Mouse (Mus musculus): ENCODE measurements around the gene Vamp2. TPM values are rescaled to one million over a fixed set of nuclear protein-coding genes. Genes with fewer than 3 reads are reported as not detected.

Gene Vamp2
- polyA plus RNA-seq, 1 experiment from 2014 or later: 107 TPM

DNA sequence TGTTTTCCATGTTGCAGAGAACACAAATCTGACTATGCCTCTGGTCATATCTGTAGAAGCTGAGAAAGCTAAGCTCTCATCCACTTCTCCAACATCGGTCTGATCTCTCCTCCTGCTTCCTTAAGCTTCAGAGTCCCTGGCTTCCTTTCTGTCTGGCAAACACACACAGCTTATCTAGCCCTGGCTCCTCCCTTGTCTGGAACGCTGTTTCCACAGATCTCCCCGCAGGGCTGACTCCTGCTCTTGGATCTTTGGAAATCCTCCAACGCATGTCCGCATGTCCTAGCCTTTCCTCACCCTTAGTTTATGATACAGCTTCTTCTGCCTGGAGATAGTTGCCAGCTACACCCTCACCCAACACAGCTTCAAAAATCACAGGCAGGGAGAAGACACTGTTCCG, 20.7 kb upstream of the Vamp2 start:
- H3K9me3 ChIP-seq (ENCODE audit: control insufficient read depth, low read depth, low read length): no peaks in the 10 kb centered on the region
- H3K27me3 ChIP-seq (ENCODE audit: control insufficient read depth, insufficient read depth, low read length): no peaks in the 10 kb centered on the region
- peaks cover 17% of the 10 kb centered on the region for H3K4me1 ChIP-seq (ENCODE audit: control insufficient read depth, insufficient read depth, low read length)
- no peaks in the 10 kb centered on the region for H3K36me3 ChIP-seq (ENCODE audit: control insufficient read depth, insufficient read depth, low read length)
- ATAC-seq (ENCODE audit: insufficient number of reproducible peaks, insufficient read depth, low FRiP score, low read depth): no peak
- H3K4me2 ChIP-seq (replicated peaks; ENCODE audit: low read depth, low read length): no peak overlapping the region
- H3K4me3 ChIP-seq (ENCODE audit: low read depth, low read length): no peak overlapping the region
- WGBS: 45% methylated on average over 6 of the region's 6 CpGs
- no peak overlapping the region for H3K9ac ChIP-seq (replicated peaks; ENCODE audit: low read depth, low read length)
- H3K27ac ChIP-seq (ENCODE audit: low read length): no peak overlapping the region

DNA sequence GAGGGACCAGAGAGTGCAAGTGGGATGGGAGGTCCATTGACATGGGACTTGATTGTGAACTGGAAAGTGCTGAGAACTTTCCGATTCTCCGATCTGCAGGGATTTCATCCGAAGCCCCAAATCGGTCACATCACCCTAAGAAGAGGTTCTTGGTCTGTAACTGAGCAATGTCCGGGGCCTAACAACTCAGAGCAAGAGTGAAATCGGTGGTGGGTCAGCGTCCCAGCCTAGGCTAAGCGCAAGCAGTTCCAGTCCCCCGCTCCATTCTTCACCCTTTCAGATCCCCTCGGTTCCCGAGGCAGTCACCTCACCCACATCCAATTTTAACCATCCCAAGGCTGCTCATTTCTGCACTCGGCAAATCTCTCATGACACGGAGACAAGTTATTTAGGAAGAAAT, 18.2 kb upstream of the Vamp2 start:
- under 1% methylated on average over 13 of the region's 13 CpGs for WGBS
- Histone ChIP-seq H3K27me3 (ENCODE audit: control insufficient read depth, insufficient read depth, low read length) (no peaks in the 10 kb centered on the region), H3K36me3 (ENCODE audit: control insufficient read depth, insufficient read depth, low read length) (no peaks in the 10 kb centered on the region)

DNA sequence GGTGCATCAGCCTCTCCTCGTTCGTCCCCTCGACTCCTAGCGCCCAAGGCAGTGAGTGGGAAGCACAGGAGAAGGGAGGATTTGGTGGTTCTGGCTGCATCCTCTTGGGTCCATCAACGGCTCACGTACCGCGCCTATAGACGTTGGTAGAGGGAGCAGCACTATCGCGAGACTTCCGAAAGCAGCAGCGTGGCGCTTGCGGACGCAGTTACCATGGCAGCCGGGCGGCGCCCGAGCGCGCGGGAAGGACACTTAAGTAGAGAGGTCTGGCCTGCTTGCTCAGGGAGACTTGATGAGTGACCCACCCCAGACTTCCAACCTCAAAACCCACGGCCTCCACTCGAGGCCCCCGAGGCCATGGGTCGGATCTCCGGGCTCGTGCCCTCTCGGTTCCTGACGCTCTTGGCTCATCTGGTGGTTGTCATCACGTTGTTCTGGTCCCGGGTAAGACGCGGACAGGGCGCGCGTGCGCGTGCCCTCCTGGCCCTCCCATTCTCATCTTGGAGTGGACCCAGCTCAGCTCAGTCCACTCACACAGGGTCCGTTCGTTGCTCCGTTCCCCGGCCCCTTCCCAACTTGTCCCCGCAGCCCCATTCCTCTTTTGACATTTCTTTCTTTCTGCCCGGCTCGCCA, 17.6 kb upstream of the Vamp2 start, which contains the start of gene Tmem107:
Tmem107 (plus strand) TSS at position 217 of the 633 bp plus-strand sequence.
- Histone ChIP-seq H3K9me3 (ENCODE audit: control insufficient read depth, low read depth, low read length) (no peaks in the 10 kb centered on the region), H3K27ac (ENCODE audit: low read length) (peak within 1 kb of the TSS; percentile 95), H3K4me1 (ENCODE audit: control insufficient read depth, insufficient read depth, low read length) (peaks cover 21% of the 10 kb centered on the region), H3K9ac (replicated peaks; ENCODE audit: low read depth, low read length) (peak within 1 kb of the TSS; percentile 70), H3K27me3 (ENCODE audit: control insufficient read depth, insufficient read depth, low read length) (no peaks in the 10 kb centered on the region), H3K4me2 (replicated peaks; ENCODE audit: low read depth, low read length) (peak within 1 kb of the TSS; percentile 52), H3K4me3 (ENCODE audit: low read depth, low read length) (peak within 1 kb of the TSS; percentile 60), H3K36me3 (ENCODE audit: control insufficient read depth, insufficient read depth, low read length) (no peaks in the 10 kb centered on the region)
- ATAC-seq (ENCODE audit: insufficient number of reproducible peaks, insufficient read depth, low FRiP score, low read depth): peak; percentile 93
- WGBS: under 1% methylated on average over 47 of the region's 47 CpGs

More for the DNA sequence above, 18.2 kb upstream of the Vamp2 start:
- Histone ChIP-seq H3K27ac (ENCODE audit: low read length) (peak overlapping the region; percentile 95), H3K4me1 (ENCODE audit: control insufficient read depth, insufficient read depth, low read length) (peaks cover 21% of the 10 kb centered on the region), H3K9ac (replicated peaks; ENCODE audit: low read depth, low read length) (peak overlapping the region; percentile 70), H3K4me3 (ENCODE audit: low read depth, low read length) (peak overlapping the region; percentile 60), H3K4me2 (replicated peaks; ENCODE audit: low read depth, low read length) (peak overlapping the region; percentile 52), H3K9me3 (ENCODE audit: control insufficient read depth, low read depth, low read length) (no peaks in the 10 kb centered on the region)
- ATAC-seq (ENCODE audit: insufficient number of reproducible peaks, insufficient read depth, low FRiP score, low read depth): no peak

DNA sequence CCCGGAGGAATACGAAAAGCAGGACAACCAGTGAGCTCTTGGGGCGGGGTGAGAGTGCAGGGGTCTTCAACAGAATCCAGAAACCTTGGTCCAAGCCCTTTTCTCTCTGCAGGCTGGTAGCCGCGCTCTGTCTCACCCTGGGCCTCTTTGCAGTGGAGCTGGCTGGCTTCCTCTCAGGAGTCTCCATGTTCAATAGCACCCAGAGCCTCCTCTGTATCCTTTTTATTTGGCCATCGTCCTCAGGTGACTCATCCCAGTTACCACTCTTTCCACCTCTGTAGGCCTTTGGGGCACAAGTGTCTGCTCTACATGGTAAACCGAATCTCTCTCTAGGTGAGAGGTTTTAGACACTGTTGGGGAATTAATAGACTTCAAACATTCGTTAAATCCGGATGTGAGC, 17.0 kb upstream of the Vamp2 start:
- no peaks in the 10 kb centered on the region for H3K27me3 ChIP-seq (ENCODE audit: control insufficient read depth, insufficient read depth, low read length)
- WGBS: 22% methylated on average over 9 of the region's 9 CpGs
- peaks cover 21% of the 10 kb centered on the region for H3K4me1 ChIP-seq (ENCODE audit: control insufficient read depth, insufficient read depth, low read length)
- H3K27ac ChIP-seq (ENCODE audit: low read length): peak overlapping the region; percentile 95; the same call in 1 of the 2 replicates
- no peaks in the 10 kb centered on the region for H3K36me3 ChIP-seq (ENCODE audit: control insufficient read depth, insufficient read depth, low read length)
- peak overlapping the region; percentile 52 for H3K4me2 ChIP-seq (replicated peaks; ENCODE audit: low read depth, low read length)
- no peaks in the 10 kb centered on the region for H3K9me3 ChIP-seq (ENCODE audit: control insufficient read depth, low read depth, low read length)
- peak overlapping the region; percentile 70; the same call in 1 of the 2 replicates for H3K9ac ChIP-seq (replicated peaks; ENCODE audit: low read depth, low read length)
- peak overlapping the region; percentile 60 for H3K4me3 ChIP-seq (ENCODE audit: low read depth, low read length)
- no peak for ATAC-seq (ENCODE audit: insufficient number of reproducible peaks, insufficient read depth, low FRiP score, low read depth)

DNA sequence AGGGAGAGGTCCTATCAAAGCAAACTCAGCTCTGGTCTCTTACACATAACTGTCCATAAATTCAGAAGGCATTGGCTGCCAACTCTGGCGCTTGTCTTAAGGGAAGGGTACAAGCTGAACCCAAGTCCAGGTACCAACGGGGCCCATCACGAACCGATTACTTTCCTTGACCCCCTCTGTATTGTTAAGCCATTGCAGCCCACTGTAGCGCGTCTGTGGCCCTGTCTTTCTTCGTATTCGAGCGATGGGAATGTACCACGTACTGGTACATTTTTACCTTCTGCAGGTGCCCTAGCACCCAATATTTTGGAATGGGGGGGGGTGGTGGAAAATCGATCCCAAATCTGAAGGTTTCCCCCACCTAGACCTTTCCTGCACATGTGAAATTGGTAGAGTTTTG, 16.1 kb upstream of the Vamp2 start:
- Histone ChIP-seq H3K27me3 (ENCODE audit: control insufficient read depth, insufficient read depth, low read length) (no peaks in the 10 kb centered on the region), H3K9me3 (ENCODE audit: control insufficient read depth, low read depth, low read length) (no peaks in the 10 kb centered on the region), H3K27ac (ENCODE audit: low read length) (peak overlapping the region; percentile 96), H3K36me3 (ENCODE audit: control insufficient read depth, insufficient read depth, low read length) (no peaks in the 10 kb centered on the region), H3K9ac (replicated peaks; ENCODE audit: low read depth, low read length) (no peak overlapping the region; the same call in 1 of the 2 replicates), H3K4me1 (ENCODE audit: control insufficient read depth, insufficient read depth, low read length) (peaks cover 21% of the 10 kb centered on the region), H3K4me3 (ENCODE audit: low read depth, low read length) (peak overlapping the region; percentile 24; the same call in 1 of the 2 replicates), H3K4me2 (replicated peaks; ENCODE audit: low read depth, low read length) (peak overlapping the region; percentile 45; the same call in 1 of the 2 replicates)
- WGBS: 77% methylated on average over 11 of the region's 11 CpGs
- ATAC-seq (ENCODE audit: insufficient number of reproducible peaks, insufficient read depth, low FRiP score, low read depth): no peak

DNA sequence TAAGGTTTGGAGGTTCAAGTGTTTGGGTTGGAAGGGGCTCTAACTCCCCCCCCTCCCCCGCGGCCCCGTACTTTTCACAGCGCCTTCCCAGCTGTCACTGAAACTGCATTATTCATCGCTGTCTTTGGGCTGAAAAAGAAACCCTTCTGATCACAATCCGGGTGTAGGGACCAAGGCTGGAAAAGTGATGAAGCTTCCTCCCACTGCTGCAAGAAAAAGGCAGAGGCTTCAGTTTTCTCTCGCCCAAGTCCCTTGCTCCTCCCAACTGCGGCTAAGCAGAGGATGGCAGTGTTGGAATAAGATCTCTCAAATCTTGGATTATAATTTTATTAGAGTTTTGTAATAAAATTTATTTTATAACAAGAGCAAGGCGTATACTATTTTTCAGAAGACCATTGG, 15.6 kb upstream of the Vamp2 start:
- no peak for ATAC-seq (ENCODE audit: insufficient number of reproducible peaks, insufficient read depth, low FRiP score, low read depth)
- Histone ChIP-seq H3K4me2 (replicated peaks; ENCODE audit: low read depth, low read length) (peak overlapping the region; percentile 45), H3K4me3 (ENCODE audit: low read depth, low read length) (peak overlapping the region; percentile 24), H3K9me3 (ENCODE audit: control insufficient read depth, low read depth, low read length) (no peaks in the 10 kb centered on the region), H3K36me3 (ENCODE audit: control insufficient read depth, insufficient read depth, low read length) (no peaks in the 10 kb centered on the region), H3K27me3 (ENCODE audit: control insufficient read depth, insufficient read depth, low read length) (no peaks in the 10 kb centered on the region), H3K4me1 (ENCODE audit: control insufficient read depth, insufficient read depth, low read length) (peaks cover 19% of the 10 kb centered on the region), H3K9ac (replicated peaks; ENCODE audit: low read depth, low read length) (no peak overlapping the region; the same call in 1 of the 2 replicates), H3K27ac (ENCODE audit: low read length) (peak overlapping the region; percentile 96)
- 3% methylated on average over 9 of the region's 9 CpGs for WGBS

DNA sequence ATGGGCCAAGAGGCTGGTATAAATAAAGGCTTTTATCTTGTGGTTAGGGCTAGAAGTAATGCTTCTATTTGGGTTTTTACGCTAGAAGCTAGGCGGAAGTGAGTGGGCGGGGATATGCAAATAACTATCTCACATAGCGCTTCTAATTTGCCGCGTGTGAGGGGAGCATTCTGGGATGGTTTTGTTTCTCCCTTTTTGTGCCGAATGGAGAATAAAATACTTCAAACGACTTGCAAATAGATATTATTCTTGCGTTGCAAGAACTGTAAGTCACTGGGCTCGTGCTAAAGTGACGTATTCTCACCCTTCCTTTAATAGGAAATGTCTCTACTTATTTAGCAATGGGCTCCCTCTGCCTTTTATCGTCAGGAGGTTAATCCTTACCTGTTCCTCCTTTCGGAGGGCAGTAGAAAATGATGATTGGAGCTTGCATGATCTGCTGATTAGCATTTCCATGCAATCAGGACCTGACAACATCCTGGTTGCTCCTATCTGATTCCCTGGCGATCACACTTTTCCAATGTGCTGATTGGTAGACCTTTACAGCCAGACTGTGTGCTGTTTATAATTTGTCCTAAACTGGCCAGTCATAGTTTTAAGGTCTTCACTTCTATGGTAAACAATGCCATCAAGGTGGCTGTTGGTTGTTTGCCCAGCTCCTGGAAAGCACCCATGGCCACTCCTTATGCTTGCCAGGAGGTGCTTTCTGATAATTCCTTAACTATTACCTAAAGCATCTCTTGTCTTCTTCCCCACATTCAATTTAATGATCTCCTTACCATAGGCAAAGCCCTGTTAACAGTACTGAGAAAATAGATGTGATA, 15.0 kb upstream of the Vamp2 start:
- peak overlapping the region; percentile 96 for H3K27ac ChIP-seq (ENCODE audit: low read length)
- H3K36me3 ChIP-seq (ENCODE audit: control insufficient read depth, insufficient read depth, low read length): no peaks in the 10 kb centered on the region
- H3K4me1 ChIP-seq (ENCODE audit: control insufficient read depth, insufficient read depth, low read length): peaks cover 18% of the 10 kb centered on the region
- peak overlapping the region; percentile 39; the same call in 1 of the 2 replicates for H3K9ac ChIP-seq (replicated peaks; ENCODE audit: low read depth, low read length)
- H3K4me3 ChIP-seq (ENCODE audit: low read depth, low read length): peak overlapping the region; percentile 24
- no peaks in the 10 kb centered on the region for H3K9me3 ChIP-seq (ENCODE audit: control insufficient read depth, low read depth, low read length)
- under 1% methylated on average over 14 of the region's 14 CpGs for whole genome bisulfite sequencing
- peak overlapping the region; percentile 45 for H3K4me2 ChIP-seq (replicated peaks; ENCODE audit: low read depth, low read length)
- no peaks in the 10 kb centered on the region for H3K27me3 ChIP-seq (ENCODE audit: control insufficient read depth, insufficient read depth, low read length)
- ATAC-seq (ENCODE audit: insufficient number of reproducible peaks, insufficient read depth, low FRiP score, low read depth): peak; percentile 50

DNA sequence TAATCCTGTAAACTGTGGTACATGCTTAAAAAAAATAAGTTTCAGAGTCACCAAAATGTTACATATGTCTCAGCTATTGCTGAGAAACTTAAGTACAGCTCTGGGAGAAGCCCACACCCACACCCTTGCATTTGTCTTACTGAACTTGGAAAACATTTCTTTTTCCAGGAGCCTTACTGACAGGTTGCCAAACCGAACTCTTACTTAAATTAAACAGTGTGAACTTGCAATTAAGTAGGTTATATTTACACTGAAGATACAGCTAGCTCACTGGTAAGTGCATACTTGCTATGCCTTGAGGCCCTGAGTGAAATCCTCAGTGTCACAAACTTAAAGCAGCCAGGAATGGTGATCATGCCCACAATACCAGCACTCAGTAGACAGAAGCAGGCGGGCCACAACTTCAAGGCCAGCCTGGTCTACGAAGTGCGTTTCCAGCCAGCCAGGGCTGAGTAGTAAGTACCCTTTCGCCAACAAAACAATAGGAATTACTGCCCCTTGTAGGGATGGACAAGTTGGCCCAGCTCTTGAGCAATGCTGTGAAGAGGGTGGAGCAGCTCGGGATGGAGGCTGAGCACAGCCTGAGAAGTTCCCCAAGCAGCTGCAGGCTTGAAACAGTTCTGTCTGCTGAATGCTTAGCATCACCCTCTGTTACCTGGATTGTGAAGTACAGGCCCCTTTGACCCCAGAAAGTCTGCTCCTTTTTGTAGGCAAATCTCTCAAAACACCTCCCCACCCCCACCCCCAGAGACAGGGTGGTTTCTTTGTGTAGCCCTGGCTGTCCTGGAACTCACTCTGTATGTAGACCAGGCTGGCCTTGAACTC, 14.1 kb upstream of the Vamp2 start:
- H3K4me2 ChIP-seq (replicated peaks; ENCODE audit: low read depth, low read length): 0 out of 2 replicates have a peak overlapping the region, but pooled peaks have one; percentile 45
- no peak overlapping the region for H3K4me3 ChIP-seq (ENCODE audit: low read depth, low read length)
- peak overlapping the region; percentile 96; the same call in 1 of the 2 replicates for H3K27ac ChIP-seq (ENCODE audit: low read length)
- H3K27me3 ChIP-seq (ENCODE audit: control insufficient read depth, insufficient read depth, low read length): no peaks in the 10 kb centered on the region
- no peak overlapping the region for H3K9ac ChIP-seq (replicated peaks; ENCODE audit: low read depth, low read length)
- WGBS: 45% methylated on average over 6 of the region's 6 CpGs
- H3K4me1 ChIP-seq (ENCODE audit: control insufficient read depth, insufficient read depth, low read length): peaks cover 18% of the 10 kb centered on the region
- no peaks in the 10 kb centered on the region for H3K9me3 ChIP-seq (ENCODE audit: control insufficient read depth, low read depth, low read length)
- ATAC-seq (ENCODE audit: insufficient number of reproducible peaks, insufficient read depth, low FRiP score, low read depth): no peak
- H3K36me3 ChIP-seq (ENCODE audit: control insufficient read depth, insufficient read depth, low read length): no peaks in the 10 kb centered on the region

All from stomach, embryonic 14.5 days (tissue).